Mouse (Mus musculus): ENCODE data around the gene Gm49776.

DNA sequence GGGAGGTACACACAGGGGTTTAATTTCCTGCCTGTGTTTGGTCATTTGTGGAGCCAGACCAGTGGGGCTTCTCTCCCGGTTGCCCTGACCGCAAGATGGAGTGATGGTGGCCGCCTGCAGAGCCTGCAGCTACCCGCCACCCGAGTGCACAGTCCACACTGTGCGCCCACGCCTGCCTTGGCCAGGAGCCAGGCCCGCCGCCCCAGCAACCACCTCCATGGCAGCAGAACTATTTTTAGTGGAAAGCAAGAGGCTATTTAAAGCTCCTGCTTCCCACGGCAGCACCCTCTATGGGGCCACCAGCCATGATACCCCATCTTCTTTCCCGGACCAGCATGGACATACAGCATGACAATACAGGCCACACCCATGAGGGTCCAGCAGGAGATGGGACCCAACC lies 28.5 kb downstream of the Gm49776 start:
- TF ChIP-seq GATA1 (IDR thresholded peaks at IDR 0.05; ENCODE audit: low read length) = no peak
- TF ChIP-seq TAL1 (IDR thresholded peaks at IDR 0.05; ENCODE audit: low read length) = no peak

All from erythroblast, embryonic 14.5 days (primary cell).